Mouse (Mus musculus) MEL (cell line): ENCODE results near the gene Ern1.

Experiments used
- CTCF ChIP-seq, 3 experiments: IDR thresholded peaks in 2 of 3; conservative IDR thresholded peaks in 1 of 3; 2 replicates each; pipeline ENCODE4 v1.5.1; 2011 to 2012; ENCODE audit warnings: low read length in 3 of 3, low read depth in 2 of 3, mild to moderate bottlenecking in 2 of 3, improper control_type of control experiment in 1 of 3, inconsistent platforms in 1 of 3, mixed read lengths in 1 of 3, moderate library complexity in 1 of 3; ENCODE audit not compliant: control insufficient read depth in 1 of 3, insufficient read depth in 1 of 3, poor library complexity in 1 of 3, severe bottlenecking in 1 of 3
- GATA1 ChIP-seq: IDR thresholded peaks from 2 replicates; pipeline ENCODE4 v1.6.1; 2011; ENCODE audit warnings: low read depth, low read length, improper control_type of control experiment
- POLR2A ChIP-seq, 2 experiments: IDR thresholded peaks; 2 replicates each; pipeline ENCODE4 v1.6.1; 2011 to 2012; ENCODE audit warnings: low read length in 2 of 2, mild to moderate bottlenecking in 2 of 2, control low read depth in 1 of 2, improper control_type of control experiment in 1 of 2, low read depth in 1 of 2, moderate library complexity in 1 of 2; ENCODE audit not compliant: control insufficient read depth in 1 of 2, insufficient read depth in 1 of 2, poor library complexity in 1 of 2
- POLR2AphosphoS2 ChIP-seq: IDR thresholded peaks from 2 replicates; pipeline ENCODE4 v1.6.1; 2011; ENCODE audit warnings: low read length, improper control_type of control experiment

GRCm38 (mm10) chr11:106443646-106444045 is 44.0 kb downstream of the Ern1 start:
- no peak for TF ChIP-seq POLR2AphosphoS2
- TF ChIP-seq CTCF (IDR thresholded peaks at IDR 0.05 in 2 of 3, conservative IDR thresholded peaks at IDR 0.05 in 1 of 3; ENCODE audit: control insufficient read depth in 1 of 3, insufficient read depth in 1 of 3, low read depth in 2 of 3, low read length in 3 of 3, poor library complexity in 1 of 3, severe bottlenecking in 1 of 3) = no peak
- no peak for TF ChIP-seq POLR2A (IDR thresholded peaks at IDR 0.05; ENCODE audit: control insufficient read depth in 1 of 2, insufficient read depth in 1 of 2, low read depth in 1 of 2, low read length in 2 of 2, poor library complexity in 1 of 2)
- TF ChIP-seq GATA1 = no peak
